10 mouse cellular contexts compared by ENCODE assay signal in the genomic region with DNA sequence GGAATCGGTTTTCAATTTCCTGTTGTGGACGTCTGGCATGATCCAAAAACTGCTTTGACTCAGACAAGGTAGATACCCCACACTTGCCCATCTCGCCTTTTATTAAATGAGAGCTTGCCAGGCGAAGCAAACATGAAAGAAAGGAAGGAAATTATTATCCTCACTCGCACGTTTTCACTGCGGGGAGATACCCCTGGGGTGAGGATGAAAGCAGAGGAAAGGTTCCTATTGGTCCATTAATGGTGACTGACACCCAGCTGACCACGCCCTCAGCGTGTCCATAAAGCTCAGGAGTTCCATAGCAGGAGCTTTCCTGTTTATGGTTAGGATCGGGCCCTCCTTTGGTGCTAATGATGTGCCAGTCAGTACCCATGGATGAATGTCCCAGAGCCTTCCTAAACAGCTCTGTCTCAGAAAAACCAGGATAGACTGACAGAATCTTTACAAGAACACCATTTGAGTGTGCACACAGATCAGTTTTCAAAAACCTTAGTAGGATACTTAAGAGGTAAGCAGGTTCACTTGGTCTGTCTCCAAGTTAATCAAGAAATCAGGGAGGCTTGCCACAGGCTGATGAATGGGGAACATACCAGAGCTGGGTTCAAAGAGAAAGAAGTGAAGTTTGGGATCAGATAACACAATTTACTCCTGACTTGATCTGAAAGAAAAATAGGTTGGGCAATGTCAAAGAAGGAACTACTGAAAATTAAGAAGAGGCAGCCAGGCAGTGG.
DNase-seq lines count a peak whose midpoint lies in the region; ATAC-seq and TF ChIP-seq lines count a peak whose summit lies in the region.
"Had no signal": no experiment of that assay in that cellular context is flagged by ENCODE, and none has a peak within 500 bp of the region (broad histone marks: within the 10 kb centered on the region; RNA-seq: fewer than 3 reads in every experiment).

No protein-coding gene starts in this region.

- no peaks in the 10 kb centered on the region for H3K9me3 ChIP-seq in lung, embryonic 15.5 days
- H3K9me3 ChIP-seq in lung, postnatal 0 days (ENCODE audit: low read length): no peaks in the 10 kb centered on the region
- H3K9me3 ChIP-seq in embryonic facial prominence, embryonic 15.5 days (replicated peaks): no peaks in the 10 kb centered on the region
- H3K9me3 ChIP-seq in limb, embryonic 12.5 days: no peaks in the 10 kb centered on the region
- no peaks in the 10 kb centered on the region for H3K9me3 ChIP-seq in stomach, embryonic 15.5 days

- TF ChIP-seq EP300 in lung, postnatal 0 days (IDR thresholded peaks at IDR 0.05): no peak

- no peak for ATAC-seq in lung, embryonic 15.5 days (ENCODE audit: borderline replicate concordance, extremely low read depth, low FRiP score, low TSS enrichment)
- ATAC-seq in lung, postnatal 0 days: no peak
- no peak for ATAC-seq in embryonic facial prominence, embryonic 15.5 days (ENCODE audit: insufficient number of reproducible peaks, low FRiP score, low TSS enrichment, low read depth)
- ATAC-seq in limb, embryonic 12.5 days (ENCODE audit: insufficient number of reproducible peaks, insufficient read depth, low FRiP score, low TSS enrichment, low read depth): no peak
- ATAC-seq in stomach, embryonic 15.5 days (ENCODE audit: insufficient read depth, low FRiP score, low read depth): no peak

- no peaks in the 10 kb centered on the region for H3K36me3 ChIP-seq in lung, embryonic 15.5 days
- H3K36me3 ChIP-seq in lung, postnatal 0 days (ENCODE audit: insufficient read depth, low read length): no peaks in the 10 kb centered on the region
- no peaks in the 10 kb centered on the region for H3K36me3 ChIP-seq in embryonic facial prominence, embryonic 15.5 days
- no peaks in the 10 kb centered on the region for H3K36me3 ChIP-seq in limb, embryonic 12.5 days
- no peaks in the 10 kb centered on the region for H3K36me3 ChIP-seq in stomach, embryonic 15.5 days

- H3K4me3 ChIP-seq in lung, embryonic 15.5 days: no peak overlapping the region
- no peak overlapping the region for H3K4me3 ChIP-seq in lung, postnatal 0 days (ENCODE audit: low read depth, low read length)
- H3K4me3 ChIP-seq in embryonic facial prominence, embryonic 15.5 days (replicated peaks): 0 out of 2 replicates have a peak overlapping the region, but pooled peaks have one; percentile 4
- H3K4me3 ChIP-seq in limb, embryonic 12.5 days (replicated peaks): peak overlapping the region; percentile 27
- H3K4me3 ChIP-seq in stomach, embryonic 15.5 days (replicated peaks): no peak overlapping the region

- no peak for TF ChIP-seq CTCF in lung, postnatal 0 days (IDR thresholded peaks at IDR 0.05)

- no peak overlapping the region for H3K9ac ChIP-seq in lung, embryonic 15.5 days
- H3K9ac ChIP-seq in lung, postnatal 0 days (replicated peaks; ENCODE audit: low read depth): no peak overlapping the region
- no peak overlapping the region for H3K9ac ChIP-seq in embryonic facial prominence, embryonic 15.5 days
- no peak overlapping the region for H3K9ac ChIP-seq in limb, embryonic 12.5 days (replicated peaks)
- no peak overlapping the region for H3K9ac ChIP-seq in stomach, embryonic 15.5 days

- no peak for DNase-seq in lung, postnatal 0 days (ENCODE audit: low spot score)
- no peak for DNase-seq in urinary bladder, adult 2 months (ENCODE audit: low spot score)
- DNase-seq in adrenal gland, postnatal 10 days: no peak
- DNase-seq in adrenal gland, postnatal 36 days: no peak
- DNase-seq: left cerebral cortex, postnatal 4 days; thymus, postnatal 14 days had no signal

- no peak overlapping the region for H3K27ac ChIP-seq in lung, embryonic 15.5 days
- no peak overlapping the region for H3K27ac ChIP-seq in lung, postnatal 0 days (ENCODE audit: low read length)
- 0 out of 2 replicates have a peak overlapping the region, but pooled peaks have one; percentile 4 for H3K27ac ChIP-seq in embryonic facial prominence, embryonic 15.5 days (replicated peaks)
- H3K27ac ChIP-seq in limb, embryonic 12.5 days: peak overlapping the region; percentile 72
- H3K27ac ChIP-seq in stomach, embryonic 15.5 days: no peak overlapping the region

- H3K4me2 ChIP-seq in lung, embryonic 15.5 days: peak overlapping the region; percentile 28
- no peak overlapping the region for H3K4me2 ChIP-seq in lung, postnatal 0 days (replicated peaks; ENCODE audit: low read depth, low read length)
- H3K4me2 ChIP-seq in embryonic facial prominence, embryonic 15.5 days (replicated peaks): peak overlapping the region; percentile 40
- peak overlapping the region; percentile 52 for H3K4me2 ChIP-seq in limb, embryonic 12.5 days
- peak overlapping the region; percentile 14; the same call in 1 of the 2 replicates for H3K4me2 ChIP-seq in stomach, embryonic 15.5 days

- 16% methylated on average over 10 of the region's 10 CpGs for WGBS in lung, embryonic 15.5 days
- 17% methylated on average over 10 of the region's 10 CpGs for WGBS in lung, postnatal 0 days
- 12% methylated on average over 10 of the region's 10 CpGs for WGBS in embryonic facial prominence, embryonic 15.5 days
- WGBS in limb, embryonic 12.5 days: 3% methylated on average over 10 of the region's 10 CpGs
- WGBS in stomach, embryonic 15.5 days: 18% methylated on average over 10 of the region's 10 CpGs

- no peaks in the 10 kb centered on the region for H3K27me3 ChIP-seq in lung, embryonic 15.5 days
- no peaks in the 10 kb centered on the region for H3K27me3 ChIP-seq in lung, postnatal 0 days (replicated peaks; ENCODE audit: insufficient read depth, low read length)
- H3K27me3 ChIP-seq in embryonic facial prominence, embryonic 15.5 days: no peaks in the 10 kb centered on the region
- no peaks in the 10 kb centered on the region for H3K27me3 ChIP-seq in limb, embryonic 12.5 days
- no peaks in the 10 kb centered on the region for H3K27me3 ChIP-seq in stomach, embryonic 15.5 days (replicated peaks)

- peaks cover 34% of the 10 kb centered on the region for H3K4me1 ChIP-seq in lung, embryonic 15.5 days
- H3K4me1 ChIP-seq in lung, postnatal 0 days (ENCODE audit: insufficient read depth, low read depth, low read length): no peaks in the 10 kb centered on the region
- H3K4me1 ChIP-seq in embryonic facial prominence, embryonic 15.5 days: peaks cover 14% of the 10 kb centered on the region
- H3K4me1 ChIP-seq in limb, embryonic 12.5 days (replicated peaks): peaks cover 42% of the 10 kb centered on the region
- H3K4me1 ChIP-seq in stomach, embryonic 15.5 days: no peaks in the 10 kb centered on the region

Comparison
In these comparisons a context has a peak if more than half of its experiments do, and no peak if none do; other contexts are left out.
1. H3K27ac ChIP-seq: peak in embryonic facial prominence, embryonic 15.5 days (single experiment) and limb, embryonic 12.5 days (single experiment); none in lung, embryonic 15.5 days (single experiment), lung, postnatal 0 days (single experiment) and stomach, embryonic 15.5 days (single experiment).
2. H3K4me3 ChIP-seq: peak in embryonic facial prominence, embryonic 15.5 days (single experiment) and limb, embryonic 12.5 days (single experiment); none in lung, embryonic 15.5 days (single experiment), lung, postnatal 0 days (single experiment) and stomach, embryonic 15.5 days (single experiment).